Mouse (Mus musculus) testis, adult 2 months (tissue): ENCODE data around the gene Capns1. TPM values are rescaled to one million over a fixed set of nuclear protein-coding genes. Genes with fewer than 3 reads are reported as not detected.

ENCODE experiments used
- H3K27ac ChIP-seq: fragments of 200-500 bp; 2 replicates; pipeline ENCODE4 v1.5.1; 2012; ENCODE audit warnings: low read depth, low read length; ENCODE audit not compliant: control insufficient read depth, insufficient read depth
- H3K27me3 ChIP-seq: fragments of 200-500 bp; 2 replicates; pipeline ENCODE4 v1.6.1; 2012; ENCODE audit warnings: mild to moderate bottlenecking, low read length, moderate library complexity; ENCODE audit not compliant: control insufficient read depth, insufficient read depth
- H3K36me3 ChIP-seq: fragments of 200-500 bp; 2 replicates; pipeline ENCODE4 v1.6.1; 2012; ENCODE audit warnings: mild to moderate bottlenecking, low read length; ENCODE audit not compliant: control insufficient read depth, insufficient read depth
- H3K4me1 ChIP-seq: fragments of 200-500 bp; 2 replicates; pipeline ENCODE4 v1.6.1; 2012; ENCODE audit warnings: low read length; ENCODE audit not compliant: control insufficient read depth, insufficient read depth
- H3K4me3 ChIP-seq: fragments of 200-500 bp; 2 replicates; pipeline ENCODE4 v1.5.1; 2012; ENCODE audit warnings: low read depth, mild to moderate bottlenecking, low read length, moderate library complexity, mixed read lengths; ENCODE audit not compliant: control insufficient read depth
- CTCF ChIP-seq: fragments of 200-500 bp; IDR thresholded peaks from 2 replicates; pipeline ENCODE4 v1.5.1; 2012; ENCODE audit warnings: low read depth, mild to moderate bottlenecking, inconsistent platforms, low read length, moderate library complexity; ENCODE audit not compliant: control insufficient read depth, insufficient read depth, insufficient replicate concordance
- POLR2A ChIP-seq: fragments of 200-500 bp; IDR thresholded peaks from 2 replicates; pipeline ENCODE4 v1.6.1; 2012; ENCODE audit warnings: low read depth, mild to moderate bottlenecking, inconsistent platforms, low read length, moderate library complexity; ENCODE audit not compliant: control insufficient read depth
- polyA plus RNA-seq: library from polyadenylated mRNA; depleted of rRNA; stranded (reverse); fragments of >200 nt; gene quantifications from 2 replicates; pipeline ENCODE4 v1.2.3, GENCODE M21; 2012

Gene Capns1
- polyA plus RNA-seq, 1 experiment, result 592 TPM

DNA sequence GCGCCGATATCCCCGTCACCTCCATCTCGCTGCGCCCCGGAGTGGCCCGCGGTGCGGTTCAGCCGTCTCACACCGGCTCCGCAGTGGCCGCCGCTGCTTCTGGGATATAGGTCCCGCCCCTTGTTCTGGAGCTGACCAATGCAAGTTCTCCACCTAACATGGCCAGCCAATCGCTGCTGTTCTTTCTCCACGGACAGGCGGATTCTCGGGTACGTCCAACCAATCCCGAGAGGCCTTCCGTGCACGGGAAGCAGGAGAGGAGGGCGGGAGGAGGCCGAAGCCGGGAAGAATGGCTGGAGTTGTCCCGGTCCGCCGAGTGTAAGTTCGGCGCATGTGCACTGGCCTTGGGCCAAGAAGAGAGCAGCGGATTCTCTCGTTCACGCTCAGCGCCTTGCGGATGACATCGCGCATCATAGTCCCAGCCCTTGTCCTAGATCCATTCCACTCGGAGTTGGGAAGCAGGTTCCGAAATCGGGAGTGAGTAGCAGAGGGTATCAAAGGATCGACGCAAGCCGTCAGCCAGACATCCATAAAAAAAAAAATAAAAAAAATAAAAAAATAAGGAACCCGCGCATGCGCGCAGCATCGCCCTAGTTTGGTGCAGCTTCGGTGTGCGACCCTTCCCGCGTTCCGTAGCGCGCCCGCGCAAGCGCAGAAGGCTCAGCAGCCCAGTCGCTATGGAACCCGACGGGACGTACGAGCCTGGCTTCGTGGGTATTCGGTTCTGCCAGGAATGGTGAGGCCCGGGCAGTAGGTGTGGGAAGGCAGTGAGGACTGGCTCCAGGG is 33.3 kb upstream of the Capns1 start, which contains the start of the genes Polr2i and Tbcb:
Polr2i (plus strand) TSS at position 280 of the 786 bp plus-strand sequence.
Tbcb (minus strand) TSS at position 604 of the 786 bp plus-strand sequence.
- no peaks in the 10 kb centered on the region for H3K27me3 ChIP-seq
- TF ChIP-seq POLR2A (peak; percentile 77), CTCF (no peak)
- peaks cover 14% of the 10 kb centered on the region for H3K4me1 ChIP-seq
- peak within 1 kb of the TSS; percentile 97 for H3K4me3 ChIP-seq
- H3K27ac ChIP-seq, result peak within 1 kb of the TSS; percentile 93
- peaks cover 1% of the 10 kb centered on the region; the same call in 1 of the 2 replicates for H3K36me3 ChIP-seq

DNA sequence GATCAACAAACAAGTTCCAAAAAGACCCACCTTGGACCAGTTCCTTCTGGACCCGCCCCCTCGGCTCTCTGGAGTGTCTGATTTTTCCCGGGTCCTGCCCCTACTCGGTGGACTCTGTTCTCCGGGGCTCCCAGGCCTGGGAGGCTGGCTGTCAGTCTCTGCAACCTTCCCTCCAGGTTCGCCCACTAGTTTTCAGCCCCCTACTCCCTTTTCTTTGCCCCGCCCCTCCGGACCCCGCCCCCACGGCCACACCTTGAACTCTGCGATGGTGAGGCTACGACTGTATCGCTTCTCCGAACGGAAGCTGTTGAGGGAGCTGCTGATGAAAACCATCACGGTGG is 32.7 kb upstream of the Capns1 start:
- Histone ChIP-seq H3K27me3 (no peaks in the 10 kb centered on the region), H3K27ac (peak overlapping the region; percentile 79), H3K4me3 (peak overlapping the region; percentile 97), H3K4me1 (peaks cover 14% of the 10 kb centered on the region), H3K36me3 (peaks cover 2% of the 10 kb centered on the region; the same call in 1 of the 2 replicates)
- TF ChIP-seq CTCF, result no peak
- TF ChIP-seq POLR2A, result no peak

DNA sequence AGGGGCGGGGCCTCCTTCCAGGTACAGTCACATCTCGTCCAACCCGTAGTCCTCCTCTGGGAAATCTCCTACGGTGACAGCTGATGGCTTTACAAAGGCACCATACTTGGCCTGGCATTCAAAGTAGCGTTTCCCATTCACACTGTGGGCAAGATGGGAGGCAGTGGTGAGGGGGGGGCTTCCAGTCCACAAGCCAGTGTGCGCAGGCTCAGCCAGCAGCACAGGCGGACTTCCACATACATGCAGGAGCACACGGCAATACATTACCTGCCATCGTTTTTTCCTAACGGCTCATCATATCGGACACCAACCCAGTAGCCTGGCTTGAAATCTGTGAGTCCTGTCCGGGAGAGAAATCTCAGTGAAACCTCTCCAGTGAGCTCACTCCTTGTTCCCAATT is 25.6 kb upstream of the Capns1 start:
- Histone ChIP-seq H3K4me1 (peaks cover 5% of the 10 kb centered on the region), H3K4me3 (no peak overlapping the region), H3K27me3 (no peaks in the 10 kb centered on the region), H3K27ac (no peak overlapping the region), H3K36me3 (peaks cover 2% of the 10 kb centered on the region; the same call in 1 of the 2 replicates)
- TF ChIP-seq POLR2A (no peak), CTCF (no peak)

DNA sequence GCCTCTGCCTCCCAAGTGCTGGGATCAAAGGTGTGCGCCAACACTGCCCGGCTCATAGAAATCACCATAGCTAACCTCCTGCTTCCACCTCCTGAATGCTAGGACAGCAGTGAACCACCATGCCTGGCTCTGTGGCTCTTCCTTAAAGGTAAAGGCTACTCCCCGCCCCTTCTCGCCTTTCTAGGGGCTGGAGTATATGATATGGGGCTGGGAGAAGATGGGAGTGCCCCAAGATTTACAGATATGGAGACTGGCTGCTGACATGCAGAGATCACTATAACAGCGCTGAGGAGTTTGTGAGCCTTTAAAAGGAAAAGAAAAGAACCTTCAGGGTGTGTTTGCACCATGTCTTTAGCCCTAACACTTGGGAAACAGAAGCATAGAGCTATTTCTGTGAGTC is 23.6 kb upstream of the Capns1 start:
- H3K4me3 ChIP-seq, result no peak overlapping the region
- TF ChIP-seq CTCF, result no peak
- TF ChIP-seq POLR2A, result no peak
- H3K36me3 ChIP-seq, result peaks cover 2% of the 10 kb centered on the region; the same call in 1 of the 2 replicates
- H3K4me1 ChIP-seq, result peaks cover 10% of the 10 kb centered on the region
- H3K27me3 ChIP-seq, result no peaks in the 10 kb centered on the region
- H3K27ac ChIP-seq, result no peak overlapping the region

DNA sequence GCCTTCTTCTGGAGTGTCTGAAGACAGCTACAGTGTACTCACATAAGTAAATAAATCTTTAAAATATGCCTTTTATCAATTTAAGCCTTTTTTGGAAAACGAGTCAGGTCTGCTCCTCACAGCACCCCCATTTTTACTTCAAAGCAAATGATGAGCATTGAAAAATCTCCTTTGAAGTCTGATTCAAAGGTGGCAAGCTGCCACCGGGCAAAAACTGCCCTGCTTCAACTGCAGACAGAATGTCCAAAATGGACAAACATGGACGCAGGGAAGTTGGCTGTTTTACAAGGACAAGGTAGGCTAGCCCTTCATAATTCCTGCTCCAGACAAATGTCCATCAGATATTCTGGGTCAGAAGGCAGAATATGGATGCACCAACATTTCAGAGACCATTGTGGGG is 22.8 kb upstream of the Capns1 start:
- Histone ChIP-seq H3K4me3 (no peak overlapping the region), H3K4me1 (peaks cover 14% of the 10 kb centered on the region), H3K36me3 (no peaks in the 10 kb centered on the region; the same call in 1 of the 2 replicates), H3K27ac (no peak overlapping the region), H3K27me3 (no peaks in the 10 kb centered on the region)
- TF ChIP-seq CTCF, result no peak
- no peak for TF ChIP-seq POLR2A

DNA sequence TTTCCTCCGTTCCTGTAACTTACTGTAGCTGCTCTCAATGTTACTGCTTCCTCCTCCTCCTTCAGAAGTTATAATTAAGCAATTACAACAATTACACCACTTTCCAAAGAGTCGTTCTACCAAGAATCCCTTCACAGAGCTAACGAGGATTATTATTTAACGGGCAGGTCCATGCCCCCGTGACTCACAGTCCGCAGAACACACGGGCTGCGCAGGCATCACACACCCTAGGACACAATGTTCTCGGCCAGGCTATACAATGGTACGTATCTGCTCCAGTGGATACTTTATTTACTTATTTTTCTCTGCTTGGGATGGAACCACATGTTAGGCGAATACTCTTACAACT is 21.4 kb upstream of the Capns1 start:
- Histone ChIP-seq H3K36me3 (no peaks in the 10 kb centered on the region; the same call in 1 of the 2 replicates), H3K4me3 (peak overlapping the region; percentile 65), H3K27ac (peak overlapping the region; percentile 85; the same call in 1 of the 2 replicates), H3K4me1 (peaks cover 14% of the 10 kb centered on the region), H3K27me3 (no peaks in the 10 kb centered on the region)
- TF ChIP-seq POLR2A (no peak), CTCF (no peak)

DNA sequence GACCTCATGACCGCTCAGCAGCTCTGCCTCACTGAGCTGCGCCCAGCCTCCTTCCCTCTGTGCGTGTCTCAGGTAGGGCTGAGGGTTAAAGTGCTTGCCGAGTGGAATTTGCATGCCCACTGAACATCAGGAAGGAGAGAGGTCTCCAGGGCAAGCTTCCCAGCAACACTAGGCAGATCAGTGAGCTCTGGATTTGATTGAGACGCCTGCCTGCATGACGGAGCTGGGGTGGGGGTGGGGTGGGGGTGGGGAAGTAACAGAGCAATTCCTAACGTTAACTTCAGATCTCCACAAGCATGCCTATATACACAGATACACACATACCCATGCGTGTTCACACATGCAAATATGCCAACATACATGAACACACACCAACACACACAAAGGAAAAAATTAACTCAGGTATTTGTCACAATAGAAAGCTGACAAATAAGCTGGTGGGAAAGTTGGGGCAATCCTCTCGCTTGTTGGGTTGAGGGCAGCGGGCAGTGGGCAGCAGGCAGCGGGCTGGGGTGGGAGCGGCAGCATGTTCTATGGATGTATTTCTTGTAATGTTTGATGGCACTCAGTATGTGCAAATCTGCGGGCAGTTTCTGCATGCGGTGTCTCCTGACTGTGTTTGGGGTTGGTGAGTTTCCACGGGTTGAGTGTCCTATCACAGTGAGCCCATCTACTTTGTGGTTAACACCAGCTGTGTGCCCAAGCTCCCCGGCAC is 20.8 kb upstream of the Capns1 start:
- Histone ChIP-seq H3K36me3 (no peaks in the 10 kb centered on the region; the same call in 1 of the 2 replicates), H3K27me3 (no peaks in the 10 kb centered on the region), H3K4me3 (peak overlapping the region; percentile 65), H3K27ac (peak overlapping the region; percentile 85), H3K4me1 (peaks cover 14% of the 10 kb centered on the region)
- TF ChIP-seq POLR2A, result no peak
- no peak for TF ChIP-seq CTCF
